Mouse (Mus musculus) forebrain, embryonic 15.5 days (tissue): ENCODE measurements around the gene Ezr. TPM values are rescaled to one million over a fixed set of nuclear protein-coding genes. Genes with fewer than 3 reads are reported as not detected.

Experiments
- ATAC-seq: fragments of 200-750 bp; cut with Nextera tagmentation; replicated peaks from 2 replicates; pipeline ENCODE4 v1.8.0; 2017; ENCODE audit warnings: mild to moderate bottlenecking, moderate TSS enrichment, moderate library complexity
- H3K27ac ChIP-seq: fragments of 300-500 bp; sonication (generic); replicated peaks from 2 replicates; pipeline ENCODE4 v1.5.1; 2015; ENCODE audit warnings: mild to moderate bottlenecking, inconsistent platforms
- H3K27me3 ChIP-seq: fragments of 300-500 bp; sonication (generic); 2 replicates; pipeline ENCODE4 v1.6.1; 2015; ENCODE audit warnings: inconsistent platforms
- H3K36me3 ChIP-seq: fragments of 300-500 bp; sonication (generic); 2 replicates; pipeline ENCODE4 v1.6.1; 2015; ENCODE audit warnings: mild to moderate bottlenecking, inconsistent platforms
- H3K4me1 ChIP-seq: fragments of 300-500 bp; sonication (generic); 2 replicates; pipeline ENCODE4 v1.6.1; 2015; ENCODE audit warnings: inconsistent platforms
- H3K4me2 ChIP-seq: fragments of 300-500 bp; sonication (generic); replicated peaks from 2 replicates; pipeline ENCODE4 v1.6.1; 2015; ENCODE audit warnings: mild to moderate bottlenecking, inconsistent platforms
- H3K4me3 ChIP-seq: fragments of 300-500 bp; sonication (generic); 2 replicates; pipeline ENCODE4 v1.5.1; 2015; ENCODE audit warnings: mild to moderate bottlenecking, inconsistent platforms
- H3K9ac ChIP-seq: fragments of 300-500 bp; sonication (generic); replicated peaks from 2 replicates; pipeline ENCODE4 v1.6.1; 2015; ENCODE audit warnings: mild to moderate bottlenecking, inconsistent platforms
- H3K9me3 ChIP-seq: fragments of 300-500 bp; sonication (generic); 2 replicates; pipeline ENCODE4 v1.6.1; 2016; ENCODE audit warnings: inconsistent platforms
- WGBS: fragments of 180-500 bp; shearing (Covaris S2); methylation state at CpG from one replicate; pipeline ENCODE4 v1.1.7; 2015; ENCODE audit warnings: mixed read lengths; 5-methylcytosine and 5-hydroxymethylcytosine counted together
- polyA plus RNA-seq: library from polyadenylated mRNA; unstranded; fragments of >200 nt; fragmentation: Nextera tagmentation; extraction: Ambion mirVana; gene quantifications from 2 replicates; pipeline ENCODE4 v1.2.1, GENCODE M21; 2015

Gene Ezr
- polyA plus RNA-seq, 1 experiment from 2014 or later: 125 TPM

DNA sequence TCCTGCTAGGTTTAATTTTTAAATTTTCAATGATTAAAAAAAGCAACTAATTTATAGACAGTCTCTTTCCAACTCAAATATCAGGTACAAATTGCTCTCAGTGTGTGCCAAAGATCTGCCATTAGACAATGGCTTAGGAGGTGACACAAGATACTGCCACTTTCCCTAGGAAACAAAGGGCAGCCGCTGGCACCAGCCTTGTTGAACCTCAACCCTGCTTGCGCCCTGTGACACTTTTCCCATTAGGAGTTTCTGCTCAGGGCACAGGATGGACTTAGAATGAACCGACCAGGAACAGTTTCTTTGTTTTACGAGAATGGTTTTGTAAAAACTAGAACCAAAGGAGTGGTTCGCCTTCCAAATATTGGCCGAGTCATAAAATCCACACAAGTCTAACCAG lies 6.5 kb downstream of the Ezr start:
- Histone ChIP-seq H3K27ac (peak overlapping the region; percentile 52; the same call in 1 of the 2 replicates), H3K4me3 (no peak overlapping the region), H3K36me3 (no peaks in the 10 kb centered on the region), H3K27me3 (no peaks in the 10 kb centered on the region), H3K4me2 (no peak overlapping the region), H3K9ac (no peak overlapping the region), H3K9me3 (no peaks in the 10 kb centered on the region), H3K4me1 (peaks cover 46% of the 10 kb centered on the region)
- WGBS: 40% methylated on average over 6 of the region's 6 CpGs
- no peak for ATAC-seq

DNA sequence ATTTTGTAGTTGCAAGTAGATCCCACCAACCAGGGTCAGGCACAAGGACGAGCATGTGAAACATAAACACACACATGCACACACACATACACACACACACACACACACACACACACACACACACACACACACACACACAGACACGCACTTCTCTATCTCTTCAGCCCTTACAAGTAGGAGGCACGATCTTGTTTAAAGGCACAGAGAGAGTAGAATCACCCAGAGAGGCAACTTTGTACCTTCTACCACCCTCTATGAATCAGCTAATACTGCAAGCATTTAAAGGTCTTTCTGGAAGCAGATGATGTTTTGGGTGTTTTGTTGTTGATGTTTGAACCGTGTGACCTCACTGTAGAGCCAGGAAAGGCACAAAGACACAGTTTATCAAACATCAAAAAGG lies 6.9 kb downstream of the Ezr start:
- Histone ChIP-seq H3K9me3 (no peaks in the 10 kb centered on the region), H3K27ac (0 out of 2 replicates have a peak overlapping the region, but pooled peaks have one; percentile 52), H3K4me1 (peaks cover 42% of the 10 kb centered on the region), H3K36me3 (no peaks in the 10 kb centered on the region), H3K27me3 (no peaks in the 10 kb centered on the region), H3K4me2 (no peak overlapping the region), H3K4me3 (no peak overlapping the region), H3K9ac (no peak overlapping the region)
- no peak for ATAC-seq
- WGBS: 68% methylated on average over 4 of the region's 4 CpGs

DNA sequence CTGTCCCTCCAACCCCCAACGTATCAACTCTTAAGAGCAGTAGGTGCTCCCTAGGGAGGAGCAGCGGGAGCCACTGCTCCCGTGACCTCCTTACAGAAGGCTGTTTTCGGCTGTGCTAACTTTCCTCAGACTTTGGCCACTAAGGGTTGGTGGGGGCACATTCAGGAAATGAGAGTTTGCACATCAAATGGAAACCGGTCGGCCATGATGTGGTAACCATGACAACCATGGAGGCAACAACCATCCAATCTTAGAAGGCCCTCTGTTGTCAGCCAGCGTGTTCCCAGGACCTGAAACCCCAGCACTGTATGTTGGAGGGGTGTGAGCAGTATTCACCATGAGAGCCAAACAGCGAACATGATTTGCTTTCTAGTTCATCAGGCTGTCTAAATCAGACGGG lies 7.4 kb downstream of the Ezr start:
- ATAC-seq: no peak
- H3K4me2 ChIP-seq: no peak overlapping the region
- 75% methylated on average over 9 of the region's 9 CpGs for WGBS

DNA sequence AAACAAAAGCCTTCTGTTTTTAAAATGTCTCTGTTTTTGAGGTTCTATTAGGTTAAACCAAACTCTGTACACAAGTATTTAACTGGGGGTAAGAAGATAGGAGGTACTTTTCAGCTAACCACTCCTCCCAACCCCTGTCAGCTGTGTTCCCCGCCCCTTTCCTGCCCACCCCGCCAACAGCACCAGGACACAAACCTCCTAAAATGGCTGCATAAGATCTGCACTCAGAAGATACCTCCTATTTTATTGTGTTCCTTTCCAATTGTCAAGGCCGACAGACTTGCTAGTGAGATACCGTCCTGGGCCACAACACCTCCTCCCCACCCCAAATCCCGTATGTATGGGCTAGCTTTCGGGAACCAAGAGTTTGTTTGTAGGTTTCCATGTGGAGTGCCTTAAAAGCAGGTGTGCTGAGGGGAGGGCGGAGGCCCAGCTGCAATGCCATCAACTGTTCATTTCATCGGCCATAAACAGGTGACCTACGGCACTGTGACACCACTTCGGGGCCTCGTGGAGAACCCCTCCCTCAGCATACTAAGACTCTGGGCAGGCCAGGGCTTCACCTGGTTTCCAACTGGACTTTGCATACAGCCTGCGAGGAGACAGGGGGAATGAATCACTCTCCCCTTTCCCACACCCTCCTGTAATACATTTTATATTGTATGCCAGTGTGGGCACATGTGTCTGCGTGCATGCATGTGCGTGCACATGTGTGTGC lies 9.2 kb downstream of the Ezr start:
- Histone ChIP-seq H3K9me3 (no peaks in the 10 kb centered on the region), H3K27me3 (no peaks in the 10 kb centered on the region), H3K4me3 (no peak overlapping the region), H3K27ac (no peak overlapping the region), H3K4me2 (no peak overlapping the region), H3K36me3 (no peaks in the 10 kb centered on the region), H3K9ac (no peak overlapping the region), H3K4me1 (peaks cover 24% of the 10 kb centered on the region)
- ATAC-seq: no peak
- 92% methylated on average over 14 of the region's 14 CpGs for WGBS

More for the DNA sequence above, 7.4 kb downstream of the Ezr start:
- no peaks in the 10 kb centered on the region for H3K9me3 ChIP-seq
- H3K4me3 ChIP-seq: no peak overlapping the region
- no peak overlapping the region for H3K27ac ChIP-seq
- H3K4me1 ChIP-seq: peaks cover 38% of the 10 kb centered on the region
- no peaks in the 10 kb centered on the region for H3K36me3 ChIP-seq
- no peak overlapping the region for H3K9ac ChIP-seq
- no peaks in the 10 kb centered on the region for H3K27me3 ChIP-seq

DNA sequence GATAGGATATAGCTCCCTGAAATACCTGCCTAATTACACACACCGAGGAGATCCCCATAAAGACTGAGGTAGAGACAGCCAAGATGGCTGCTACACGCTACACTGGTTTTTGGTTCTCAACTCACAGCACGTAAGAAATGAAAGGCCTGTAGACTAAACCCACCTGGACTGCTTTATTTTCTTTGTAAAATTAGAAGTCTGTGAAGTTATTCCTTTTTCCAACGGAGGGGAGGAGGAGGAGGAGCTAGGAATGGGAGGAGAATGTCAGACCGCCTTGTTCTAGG lies 10.2 kb downstream of the Ezr start:
- H3K4me2 ChIP-seq: no peak overlapping the region
- no peak overlapping the region for H3K27ac ChIP-seq
- no peaks in the 10 kb centered on the region for H3K9me3 ChIP-seq
- H3K36me3 ChIP-seq: no peaks in the 10 kb centered on the region
- H3K4me1 ChIP-seq: peaks cover 18% of the 10 kb centered on the region
- ATAC-seq: no peak
- no peak overlapping the region for H3K4me3 ChIP-seq
- no peaks in the 10 kb centered on the region for H3K27me3 ChIP-seq
- no peak overlapping the region for H3K9ac ChIP-seq
- WGBS: 84% methylated on average over 5 of the region's 5 CpGs

DNA sequence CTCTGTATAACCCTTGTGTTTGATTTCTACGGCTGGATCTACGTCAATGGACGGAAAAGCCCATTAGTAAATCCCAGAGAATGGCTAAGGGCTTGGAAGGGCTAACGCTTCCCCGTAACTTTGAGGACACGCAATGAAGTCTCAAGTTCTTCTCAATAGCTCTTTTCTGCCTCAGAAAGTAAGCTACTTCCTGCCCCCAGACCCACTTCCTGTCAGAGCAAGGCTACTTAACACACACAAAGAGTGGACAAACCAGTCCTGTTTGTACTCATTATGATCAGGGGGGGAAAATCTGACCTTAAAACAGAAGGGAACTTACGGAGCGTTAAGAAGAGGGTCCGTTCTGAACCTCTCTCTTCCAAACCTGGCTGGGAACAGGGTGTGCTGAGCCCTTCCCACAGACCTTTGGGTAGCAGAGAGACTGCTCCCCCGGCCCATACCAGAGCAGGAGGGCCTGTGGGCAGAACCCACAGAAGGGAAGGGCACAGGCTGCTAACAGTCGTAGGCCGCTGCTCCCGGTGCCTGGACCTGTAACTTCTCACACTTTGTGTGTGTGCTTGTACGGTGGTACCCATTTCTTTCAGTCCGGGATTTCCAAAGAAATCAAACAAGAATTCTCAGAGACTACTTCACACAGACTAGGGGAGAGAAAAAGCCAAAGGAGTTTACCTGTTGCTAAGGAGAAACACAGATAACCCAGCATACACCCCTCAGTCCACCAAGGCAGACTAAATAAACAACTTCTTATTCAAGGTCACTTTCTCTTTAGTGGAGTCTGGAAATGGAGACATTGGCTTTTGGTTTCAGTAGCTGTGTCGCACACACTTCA lies 10.7 kb downstream of the Ezr start:
- no peak overlapping the region for H3K4me3 ChIP-seq
- no peak for ATAC-seq
- no peaks in the 10 kb centered on the region for H3K9me3 ChIP-seq
- H3K27ac ChIP-seq: no peak overlapping the region
- WGBS: 83% methylated on average over 16 of the region's 16 CpGs
- no peak overlapping the region for H3K4me2 ChIP-seq
- no peaks in the 10 kb centered on the region for H3K36me3 ChIP-seq
- H3K9ac ChIP-seq: no peak overlapping the region
- H3K4me1 ChIP-seq: peaks cover 14% of the 10 kb centered on the region
- no peaks in the 10 kb centered on the region for H3K27me3 ChIP-seq

DNA sequence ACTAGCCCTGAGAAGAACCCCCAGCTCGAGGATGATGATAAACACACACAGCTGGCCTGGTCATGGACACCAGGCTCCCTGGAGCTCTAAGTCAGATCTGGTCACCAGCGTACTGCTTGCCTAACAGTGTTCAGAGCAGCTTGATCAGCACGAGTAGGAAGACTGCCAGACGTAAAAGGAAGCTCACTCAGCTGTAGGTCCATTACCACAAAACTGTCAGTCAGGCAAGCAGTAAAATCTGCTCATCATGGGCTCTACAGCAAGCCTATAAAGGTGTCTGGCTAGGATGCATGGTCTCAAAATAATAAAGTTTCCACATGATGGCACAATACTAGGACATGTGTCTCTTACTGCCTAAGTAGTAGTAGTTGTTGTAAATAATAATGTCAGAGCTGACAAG lies 13.0 kb downstream of the Ezr start:
- Histone ChIP-seq H3K36me3 (no peaks in the 10 kb centered on the region), H3K4me2 (no peak overlapping the region), H3K27me3 (no peaks in the 10 kb centered on the region), H3K9me3 (no peaks in the 10 kb centered on the region), H3K9ac (no peak overlapping the region), H3K27ac (no peak overlapping the region), H3K4me1 (peaks cover 12% of the 10 kb centered on the region; the same call in 1 of the 2 replicates), H3K4me3 (no peak overlapping the region)
- 67% methylated on average over 4 of the region's 4 CpGs for WGBS
- ATAC-seq: no peak

DNA sequence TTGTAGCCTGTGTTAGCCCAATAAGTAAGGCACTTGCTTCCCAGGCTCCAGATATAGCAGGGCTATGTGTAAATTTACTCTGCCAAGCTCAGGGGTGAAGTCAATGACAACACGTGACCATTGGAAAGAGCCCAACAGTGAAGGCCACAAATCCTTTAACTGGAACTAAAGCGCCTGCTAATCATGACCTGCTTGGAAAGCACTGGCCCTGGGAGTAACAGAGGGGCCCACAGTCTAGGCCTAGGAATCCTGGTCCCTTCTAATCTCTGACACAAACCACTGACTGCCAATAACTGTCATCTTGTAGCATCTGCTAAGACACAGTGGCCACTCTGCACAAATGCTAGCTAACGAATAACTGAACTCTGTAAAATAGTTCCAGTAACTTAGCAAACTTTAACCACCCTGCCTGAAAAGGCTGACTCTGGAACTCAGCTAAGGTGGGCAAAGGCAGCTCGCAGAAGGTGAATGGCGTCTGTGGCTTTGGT lies 14.2 kb downstream of the Ezr start:
- no peak overlapping the region for H3K9ac ChIP-seq
- H3K36me3 ChIP-seq: no peaks in the 10 kb centered on the region
- no peak overlapping the region for H3K4me2 ChIP-seq
- peaks cover 24% of the 10 kb centered on the region for H3K4me1 ChIP-seq
- H3K27ac ChIP-seq: no peak overlapping the region
- no peaks in the 10 kb centered on the region for H3K9me3 ChIP-seq
- no peaks in the 10 kb centered on the region for H3K27me3 ChIP-seq
- ATAC-seq: no peak
- WGBS: 90% methylated on average over 5 of the region's 5 CpGs
- H3K4me3 ChIP-seq: no peak overlapping the region

DNA sequence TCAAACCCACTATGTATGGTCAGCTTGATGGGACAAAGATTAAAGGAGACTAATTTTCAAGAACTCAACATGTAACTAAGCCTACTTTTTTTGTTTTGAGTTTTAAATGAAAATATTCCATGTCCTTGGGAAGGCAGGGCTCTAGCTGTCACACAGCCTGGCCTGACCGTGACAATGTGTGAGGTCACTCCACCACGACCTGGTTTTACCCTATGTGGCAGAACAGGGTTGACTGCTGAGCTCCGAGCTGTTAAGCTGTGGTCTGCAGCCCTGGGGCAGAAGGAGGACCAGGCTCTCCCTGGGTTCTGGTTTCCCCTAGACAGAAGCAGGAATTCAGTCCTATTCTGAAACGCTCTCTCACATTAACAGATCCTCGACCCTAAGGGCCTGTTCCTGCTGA lies 14.8 kb downstream of the Ezr start:
- Histone ChIP-seq H3K9me3 (no peaks in the 10 kb centered on the region), H3K4me1 (peaks cover 29% of the 10 kb centered on the region), H3K36me3 (no peaks in the 10 kb centered on the region), H3K9ac (no peak overlapping the region), H3K4me3 (no peak overlapping the region), H3K27me3 (no peaks in the 10 kb centered on the region), H3K27ac (no peak overlapping the region), H3K4me2 (no peak overlapping the region)
- no peak for ATAC-seq
- 84% methylated on average over 5 of the region's 5 CpGs for WGBS

DNA sequence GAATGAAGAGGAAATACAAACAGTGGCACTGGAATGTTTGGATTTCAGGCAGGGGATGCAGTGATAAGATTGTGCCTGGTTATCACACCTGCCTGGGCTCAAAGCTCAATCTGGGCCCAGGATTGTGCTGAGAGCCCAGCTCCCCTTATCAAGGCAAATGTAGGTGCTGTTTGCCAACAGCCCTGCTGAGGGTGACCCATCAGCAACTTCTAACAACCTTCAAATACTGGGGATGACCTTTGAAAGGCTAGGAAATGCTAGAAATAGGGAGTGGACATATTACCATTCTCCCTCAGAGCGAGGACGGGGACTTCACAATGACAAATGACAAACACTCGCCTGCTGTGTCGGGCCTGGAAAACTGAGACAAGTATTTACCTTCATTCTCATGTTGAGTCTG lies 15.8 kb downstream of the Ezr start:
- H3K27me3 ChIP-seq: no peaks in the 10 kb centered on the region
- H3K36me3 ChIP-seq: no peaks in the 10 kb centered on the region
- H3K27ac ChIP-seq: no peak overlapping the region
- no peak for ATAC-seq
- peaks cover 38% of the 10 kb centered on the region for H3K4me1 ChIP-seq
- no peak overlapping the region for H3K4me2 ChIP-seq
- no peak overlapping the region for H3K9ac ChIP-seq
- no peaks in the 10 kb centered on the region for H3K9me3 ChIP-seq
- no peak overlapping the region for H3K4me3 ChIP-seq
- WGBS: 90% methylated on average over 4 of the region's 4 CpGs

DNA sequence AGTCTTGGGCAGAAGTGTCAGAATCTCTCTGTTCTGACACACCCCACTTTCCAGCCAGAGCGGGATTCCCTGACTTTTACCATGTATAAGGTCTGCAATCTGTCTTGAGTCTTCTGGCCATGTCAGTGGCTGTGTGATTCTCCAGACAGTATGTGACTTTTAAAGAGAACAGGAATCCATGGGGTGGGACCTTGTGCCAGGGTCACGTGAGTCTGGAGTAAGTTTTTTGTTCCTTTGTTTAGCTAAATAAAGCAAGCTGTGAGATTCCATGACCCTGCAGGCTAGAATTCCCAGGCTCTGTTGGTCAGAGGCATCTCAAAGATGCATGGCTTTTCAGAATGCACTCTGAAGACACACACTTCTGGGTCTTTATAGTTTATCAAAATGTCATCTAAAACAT lies 16.7 kb downstream of the Ezr start:
- Histone ChIP-seq H3K9ac (no peak overlapping the region), H3K4me2 (no peak overlapping the region), H3K27me3 (no peaks in the 10 kb centered on the region), H3K4me1 (peaks cover 38% of the 10 kb centered on the region), H3K27ac (no peak overlapping the region), H3K36me3 (no peaks in the 10 kb centered on the region), H3K9me3 (no peaks in the 10 kb centered on the region), H3K4me3 (no peak overlapping the region)
- no peak for ATAC-seq
- WGBS: 44% methylated on average over 2 of the region's 2 CpGs

DNA sequence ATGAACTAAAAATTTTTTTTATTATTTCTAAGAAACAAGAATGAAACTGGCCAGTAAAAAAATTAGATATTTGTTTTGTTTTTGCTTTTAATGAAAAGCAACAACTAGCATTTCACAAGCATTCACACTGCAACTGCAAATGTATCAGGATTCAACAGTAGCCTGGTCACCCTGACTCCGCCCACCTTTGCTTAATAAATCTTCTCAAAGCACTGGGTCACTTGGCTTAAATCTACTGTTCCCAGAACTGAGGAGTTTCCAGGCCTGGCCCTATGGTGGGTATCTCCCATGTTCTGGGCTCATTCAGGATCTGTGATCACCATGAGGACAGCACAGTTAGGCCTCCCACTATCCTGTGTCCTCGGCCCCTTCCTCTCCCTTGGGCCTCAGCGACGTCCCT lies 17.9 kb downstream of the Ezr start:
- no peak overlapping the region for H3K9ac ChIP-seq
- H3K36me3 ChIP-seq: no peaks in the 10 kb centered on the region

More for the DNA sequence above, 17.9 kb downstream of the Ezr start:
- ATAC-seq: no peak
- no peak overlapping the region for H3K27ac ChIP-seq
- peaks cover 41% of the 10 kb centered on the region for H3K4me1 ChIP-seq
- WGBS: 91% methylated on average over 4 of the region's 4 CpGs
- H3K4me2 ChIP-seq: no peak overlapping the region
- no peak overlapping the region for H3K4me3 ChIP-seq
- H3K27me3 ChIP-seq: no peaks in the 10 kb centered on the region
- no peaks in the 10 kb centered on the region for H3K9me3 ChIP-seq
